Mouse (Mus musculus) E14TG2a.4 (cell line): ENCODE measurements around the gene Gpatch8.

Experiments
- CTCF ChIP-seq: conservative IDR thresholded peaks from 2 replicates; pipeline ENCODE4 v1.5.1; 2014; ENCODE audit warnings: low read length
- NANOG ChIP-seq: IDR thresholded peaks from 2 replicates; pipeline ENCODE4 v1.6.1; 2014; ENCODE audit warnings: borderline replicate concordance, low read length, mixed read lengths

- TF ChIP-seq CTCF (no peak), NANOG (no peak)
Measured at GRCm38 (mm10) chr11:102602816-102603495, 46.8 kb upstream of the Gpatch8 start.
